Mouse (Mus musculus) midbrain, embryonic 11.5 days (tissue): ENCODE measurements around the gene T. TPM values are rescaled to one million over a fixed set of nuclear protein-coding genes. Genes with fewer than 3 reads are reported as not detected.
A peak's percentile ranks its signal among the peaks of the same experiment; 100 is the strongest.
"Not testable (repeated sequence)": the region's sequence is repeated elsewhere in the genome, so short reads cannot be mapped to it uniquely, and the experiment has no call there.

ENCODE experiments used
- ATAC-seq: fragments of 200-750 bp; cut with Nextera tagmentation; 2 replicates; pipeline ENCODE4 v1.8.0; 2017; ENCODE audit warnings: moderate TSS enrichment, moderate library complexity; ENCODE audit not compliant: low FRiP score
- DNase-seq: peaks from one replicate; pipeline ENCODE4 v3.0.0; 2015; ENCODE audit warnings: low spot score; ENCODE audit errors: missing footprints
- H3K27ac ChIP-seq: fragments of 300-500 bp; sonication (generic); 2 replicates; pipeline ENCODE4 v1.5.1; 2014; ENCODE audit warnings: low read depth, low read length
- H3K27me3 ChIP-seq: fragments of 300-500 bp; sonication (generic); 2 replicates; pipeline ENCODE4 v1.6.1; 2014; ENCODE audit warnings: mild to moderate bottlenecking, low read length, moderate library complexity, mixed read lengths; ENCODE audit not compliant: control insufficient read depth, insufficient read depth
- H3K36me3 ChIP-seq: fragments of 300-500 bp; sonication (generic); 2 replicates; pipeline ENCODE4 v1.6.1; 2014; ENCODE audit warnings: mild to moderate bottlenecking, low read length, moderate library complexity, mixed read lengths; ENCODE audit not compliant: control insufficient read depth, insufficient read depth
- H3K4me1 ChIP-seq: fragments of 300-500 bp; sonication (generic); 2 replicates; pipeline ENCODE4 v1.6.1; 2014; ENCODE audit warnings: low read length; ENCODE audit not compliant: control insufficient read depth, insufficient read depth
- H3K4me2 ChIP-seq: fragments of 300-500 bp; sonication (generic); 2 replicates; pipeline ENCODE4 v1.6.1; 2014; ENCODE audit warnings: mild to moderate bottlenecking, moderate library complexity
- H3K4me3 ChIP-seq: fragments of 300-500 bp; sonication (generic); 2 replicates; pipeline ENCODE4 v1.5.1; 2014; ENCODE audit warnings: low read depth, low read length
- H3K9ac ChIP-seq: fragments of 300-500 bp; sonication (generic); 2 replicates; pipeline ENCODE4 v1.6.1; 2014; ENCODE audit warnings: low read length
- H3K9me3 ChIP-seq: fragments of 300-500 bp; sonication (generic); 2 replicates; pipeline ENCODE4 v1.6.1; 2016; ENCODE audit warnings: low read length; ENCODE audit not compliant: control insufficient read depth
- WGBS: fragments of 180-500 bp; shearing (Covaris S2); extraction: QIAGEN DNeasy Blood & Tissue Kit; methylation state at CpG from one replicate; pipeline ENCODE4 v1.1.7; 2014; 5-methylcytosine and 5-hydroxymethylcytosine counted together
- polyA plus RNA-seq: library from polyadenylated mRNA; unstranded; fragments of >200 nt; fragmentation: Nextera tagmentation; extraction: Ambion mirVana; gene quantifications from 2 replicates; pipeline ENCODE4 v1.2.1, GENCODE M21; 2014

T gene
- polyA plus RNA-seq: 0.93 and 1.3 TPM in 2 replicates

GRCm38 (mm10) chr17:8433978-8434960, at the start of gene T:
T (plus strand) TSS chr17:8434423.
- peaks cover 13% of the 10 kb centered on the region for H3K4me1 ChIP-seq
- no peak within 1 kb of the TSS for H3K27ac ChIP-seq
- ATAC-seq (no peak), DNase-seq (peak; percentile 90)
- peak within 1 kb of the TSS; percentile 33 for H3K4me2 ChIP-seq
- no peaks in the 10 kb centered on the region for H3K9me3 ChIP-seq
- peak within 1 kb of the TSS; percentile 17 for H3K4me3 ChIP-seq
- peaks cover 96% of the 10 kb centered on the region for H3K27me3 ChIP-seq
- H3K9ac ChIP-seq: no peak within 1 kb of the TSS
- WGBS: under 1% methylated on average over 65 of the region's 65 CpGs
- no peaks in the 10 kb centered on the region for H3K36me3 ChIP-seq

- WGBS: 97% methylated on average over 2 of the region's 2 CpGs
- Histone ChIP-seq H3K4me2 (no peak overlapping the region), H3K36me3 (no peaks in the 10 kb centered on the region), H3K9ac (no peak overlapping the region), H3K27me3 (peaks cover 25% of the 10 kb centered on the region), H3K27ac (no peak overlapping the region), H3K9me3 (no peaks in the 10 kb centered on the region), H3K4me3 (no peak overlapping the region), H3K4me1 (peaks cover 3% of the 10 kb centered on the region)
- ATAC-seq: no peak
- no peak for DNase-seq
Observed at GRCm38 (mm10) chr17:8385441-8385840, 48.8 kb upstream of the T start.

- 1% methylated on average over 13 of the region's 13 CpGs for WGBS
- Histone ChIP-seq H3K27ac (no peak overlapping the region), H3K9me3 (no peaks in the 10 kb centered on the region), H3K4me3 (peak overlapping the region; percentile 15; the same call in 1 of the 2 replicates), H3K9ac (no peak overlapping the region), H3K36me3 (no peaks in the 10 kb centered on the region), H3K27me3 (peaks cover 27% of the 10 kb centered on the region), H3K4me2 (peak overlapping the region; percentile 38), H3K4me1 (peaks cover 3% of the 10 kb centered on the region)
- ATAC-seq: no peak
- peak; percentile 89 for DNase-seq
Observed at GRCm38 (mm10) chr17:8388463-8388862, 45.8 kb upstream of the T start.

GRCm38 (mm10) chr17:8388990-8389789, 45.0 kb upstream of the T start:
- Histone ChIP-seq H3K4me1 (peaks cover 3% of the 10 kb centered on the region), H3K9ac (no peak overlapping the region), H3K4me2 (peak overlapping the region; percentile 38), H3K9me3 (no peaks in the 10 kb centered on the region), H3K36me3 (no peaks in the 10 kb centered on the region), H3K27ac (no peak overlapping the region), H3K27me3 (peaks cover 27% of the 10 kb centered on the region), H3K4me3 (peak overlapping the region; percentile 15)
- DNase-seq (peak; percentile 89), ATAC-seq (no peak)
- WGBS: 1% methylated on average over 28 of the region's 28 CpGs

GRCm38 (mm10) chr17:8389790-8390095, 44.5 kb upstream of the T start:
- peaks cover 27% of the 10 kb centered on the region for H3K27me3 ChIP-seq
- H3K36me3 ChIP-seq: no peaks in the 10 kb centered on the region
- no peak overlapping the region for H3K27ac ChIP-seq
- H3K4me3 ChIP-seq: no peak overlapping the region
- H3K9me3 ChIP-seq: no peaks in the 10 kb centered on the region
- peaks cover 3% of the 10 kb centered on the region for H3K4me1 ChIP-seq
- WGBS: 6% methylated on average over 10 of the region's 10 CpGs
- no peak for ATAC-seq
- no peak overlapping the region for H3K9ac ChIP-seq
- no peak overlapping the region for H3K4me2 ChIP-seq
- DNase-seq: no peak

GRCm38 (mm10) chr17:8390487-8390886, 43.7 kb upstream of the T start:
- Histone ChIP-seq H3K4me2 (no peak overlapping the region), H3K9me3 (no peaks in the 10 kb centered on the region), H3K27ac (no peak overlapping the region), H3K27me3 (peaks cover 27% of the 10 kb centered on the region), H3K36me3 (no peaks in the 10 kb centered on the region), H3K9ac (no peak overlapping the region), H3K4me1 (peaks cover 3% of the 10 kb centered on the region), H3K4me3 (no peak overlapping the region)
- WGBS: 60% methylated on average over 4 of the region's 4 CpGs
- ATAC-seq (no peak), DNase-seq (no peak)

GRCm38 (mm10) chr17:8396371-8396770, 37.9 kb upstream of the T start:
- H3K4me3 ChIP-seq: no peak overlapping the region
- H3K9ac ChIP-seq: no peak overlapping the region
- no peak for ATAC-seq
- no peaks in the 10 kb centered on the region; the same call in 1 of the 2 replicates for H3K27me3 ChIP-seq
- no peaks in the 10 kb centered on the region for H3K36me3 ChIP-seq
- no peak overlapping the region for H3K27ac ChIP-seq
- H3K9me3 ChIP-seq: no peaks in the 10 kb centered on the region
- WGBS: 59% methylated on average over 4 of the region's 4 CpGs
- no peaks in the 10 kb centered on the region for H3K4me1 ChIP-seq
- no peak for DNase-seq
- H3K4me2 ChIP-seq: no peak overlapping the region

GRCm38 (mm10) chr17:8397946-8398345, 36.3 kb upstream of the T start:
- Histone ChIP-seq H3K4me1 (no peaks in the 10 kb centered on the region), H3K36me3 (no peaks in the 10 kb centered on the region), H3K9me3 (no peaks in the 10 kb centered on the region), H3K4me3 (no peak overlapping the region), H3K27ac (no peak overlapping the region), H3K9ac (no peak overlapping the region), H3K27me3 (no peaks in the 10 kb centered on the region; the same call in 1 of the 2 replicates), H3K4me2 (no peak overlapping the region)
- ATAC-seq (no peak), DNase-seq (peak; percentile 53)
- 61% methylated on average over 2 of the region's 2 CpGs for WGBS

GRCm38 (mm10) chr17:8403932-8404331, 30.3 kb upstream of the T start:
- H3K9ac ChIP-seq, H3K9me3 ChIP-seq, H3K4me3 ChIP-seq, H3K36me3 ChIP-seq, H3K4me1 ChIP-seq, H3K27me3 ChIP-seq, H3K4me2 ChIP-seq, ATAC-seq, H3K27ac ChIP-seq, DNase-seq: not testable (repeated sequence)
- WGBS: 70% methylated on average over 8 of the region's 8 CpGs
